Mouse (Mus musculus) lung, postnatal 0 days (tissue): ENCODE data around the gene Osgin1.

Source experiments
- CTCF ChIP-seq: IDR thresholded peaks from 2 replicates; pipeline ENCODE4 v1.5.1; 2016; ENCODE audit warnings: antibody characterized with exemption, mild to moderate bottlenecking
- EP300 ChIP-seq: IDR thresholded peaks from 2 replicates; pipeline ENCODE4 v1.6.1; 2016; ENCODE audit warnings: antibody characterized with exemption, mild to moderate bottlenecking, control low read depth

GRCm38 (mm10) chr8:119436933-119437332, 3.0 kb downstream of the Osgin1 start:
- TF ChIP-seq CTCF: peak; percentile 10; the same call in 1 of the 2 replicates
- peak; percentile 46; the same call in 1 of the 2 replicates for TF ChIP-seq EP300
